Mouse (Mus musculus) megakaryocyte, embryonic 14.5 days (primary cell): ENCODE results near the gene Ankfn1. TPM values are rescaled to one million over a fixed set of nuclear protein-coding genes. Genes with fewer than 3 reads are reported as not detected.

ENCODE experiments used
- H3K27me3 ChIP-seq: replicated peaks from 2 replicates; pipeline ENCODE3; 2012; ENCODE audit warnings: inconsistent platforms
- H3K36me3 ChIP-seq: replicated peaks from 2 replicates; pipeline ENCODE3; 2012; ENCODE audit warnings: low read length, inconsistent platforms, mixed read lengths
- H3K4me1 ChIP-seq: 2 replicates; pipeline ENCODE4 v1.6.1; 2012; ENCODE audit warnings: inconsistent platforms
- H3K4me3 ChIP-seq: replicated peaks from 2 replicates; pipeline ENCODE3; 2012; ENCODE audit warnings: moderate library complexity, mild to moderate bottlenecking, inconsistent platforms
- H3K9me3 ChIP-seq: 2 replicates; pipeline ENCODE4 v1.6.1; 2012; ENCODE audit warnings: inconsistent platforms
- FLI1 ChIP-seq: IDR thresholded peaks from 2 replicates; pipeline ENCODE4 v1.6.1; 2012; ENCODE audit warnings: low read length, inconsistent platforms, mixed read lengths
- GATA1 ChIP-seq: IDR thresholded peaks from 3 replicates; pipeline ENCODE4 v1.6.1; 2012; ENCODE audit warnings: mixed read lengths, low read length, inconsistent platforms, borderline replicate concordance
- polyA plus RNA-seq: library from polyadenylated mRNA; stranded (reverse); fragments of >175 nt; gene quantifications from 2 replicates; pipeline ENCODE4 v1.2.3, GENCODE M21; 2012; ENCODE audit warnings: low replicate concordance; ENCODE audit not compliant: insufficient read depth

Gene Ankfn1
- polyA plus RNA-seq, 1 experiment, result 0.56 TPM

DNA sequence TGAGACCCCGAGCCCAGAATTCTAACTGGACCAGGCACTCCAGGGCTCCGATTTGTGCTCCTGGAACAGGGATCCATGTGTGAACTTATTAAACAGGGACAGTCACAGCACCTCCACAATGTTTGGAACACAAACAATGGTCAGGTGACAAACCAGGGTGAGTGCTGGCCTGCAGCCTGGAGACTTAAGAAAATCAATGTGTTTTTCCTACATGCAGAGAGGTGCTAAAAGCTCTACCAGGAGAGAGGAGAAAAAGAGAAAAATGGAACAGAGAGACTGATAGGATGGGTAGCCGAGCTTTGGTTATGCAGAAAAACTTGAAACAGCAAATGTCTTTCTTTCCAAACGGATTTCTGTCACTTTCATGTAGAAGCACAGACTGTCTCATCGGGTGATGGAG is 174.5 kb downstream of the Ankfn1 start:
- TF ChIP-seq FLI1 (no peak), GATA1 (no peak)
- no peaks in the 10 kb centered on the region for H3K4me1 ChIP-seq

GRCm38 (mm10) chr11:89600921-89601515 is 176.4 kb downstream of the Ankfn1 start:
- no peaks in the 10 kb centered on the region for H3K27me3 ChIP-seq
- TF ChIP-seq GATA1, result no peak
- no peak for TF ChIP-seq FLI1
- H3K9me3 ChIP-seq, result 0 out of 2 replicates have a peak, but pooled peaks cover 4% of the 10 kb centered on the region
- no peaks in the 10 kb centered on the region for H3K4me1 ChIP-seq
- H3K36me3 ChIP-seq, result no peaks in the 10 kb centered on the region
- no peak overlapping the region for H3K4me3 ChIP-seq

More for the DNA sequence above, 174.5 kb downstream of the Ankfn1 start:
- H3K36me3 ChIP-seq, result no peaks in the 10 kb centered on the region
- H3K4me3 ChIP-seq, result no peak overlapping the region
- no peaks in the 10 kb centered on the region for H3K9me3 ChIP-seq
- H3K27me3 ChIP-seq, result no peaks in the 10 kb centered on the region

GRCm38 (mm10) chr11:89590273-89590874 is 187.1 kb downstream of the Ankfn1 start:
- Histone ChIP-seq H3K4me1 (no peaks in the 10 kb centered on the region), H3K4me3 (no peak overlapping the region), H3K36me3 (no peaks in the 10 kb centered on the region), H3K27me3 (no peaks in the 10 kb centered on the region), H3K9me3 (peaks cover 4% of the 10 kb centered on the region; the same call in 1 of the 2 replicates)
- TF ChIP-seq FLI1 (no peak), GATA1 (no peak)

DNA sequence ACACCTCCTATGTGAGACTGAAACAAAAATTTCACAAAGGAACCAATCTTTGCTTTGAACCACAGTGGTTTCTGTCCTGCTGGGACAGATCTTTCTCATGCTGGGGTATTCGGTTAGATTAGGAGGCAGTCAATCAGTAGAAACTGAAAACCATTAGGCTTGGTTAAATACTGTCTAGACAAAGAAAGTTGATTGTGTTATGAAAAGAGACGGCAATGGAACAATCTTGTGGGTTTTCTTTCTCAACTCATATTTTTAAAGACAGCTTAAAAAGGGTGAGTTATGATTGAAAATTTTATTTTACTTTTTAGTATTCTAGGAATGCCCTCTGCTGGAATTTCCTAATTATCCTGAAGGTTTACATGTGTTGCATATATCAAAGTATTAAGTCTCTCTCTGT is 191.1 kb downstream of the Ankfn1 start:
- Histone ChIP-seq H3K36me3 (no peaks in the 10 kb centered on the region), H3K9me3 (peaks cover 5% of the 10 kb centered on the region), H3K4me1 (no peaks in the 10 kb centered on the region), H3K4me3 (no peak overlapping the region), H3K27me3 (no peaks in the 10 kb centered on the region)
- no peak for TF ChIP-seq FLI1
- no peak for TF ChIP-seq GATA1

- Histone ChIP-seq H3K4me1 (no peaks in the 10 kb centered on the region), H3K9me3 (peaks cover 14% of the 10 kb centered on the region), H3K4me3 (no peak overlapping the region), H3K36me3 (no peaks in the 10 kb centered on the region), H3K27me3 (no peaks in the 10 kb centered on the region)
- no peak for TF ChIP-seq GATA1
- no peak for TF ChIP-seq FLI1
Observed at GRCm38 (mm10) chr11:89579826-89580225, 197.6 kb downstream of the Ankfn1 start.

- TF ChIP-seq GATA1 (no peak), FLI1 (no peak)
- Histone ChIP-seq H3K9me3 (peaks cover 14% of the 10 kb centered on the region), H3K4me1 (no peaks in the 10 kb centered on the region), H3K27me3 (no peaks in the 10 kb centered on the region), H3K4me3 (no peak overlapping the region), H3K36me3 (no peaks in the 10 kb centered on the region)
Observed at GRCm38 (mm10) chr11:89579111-89579510, 198.3 kb downstream of the Ankfn1 start.

DNA sequence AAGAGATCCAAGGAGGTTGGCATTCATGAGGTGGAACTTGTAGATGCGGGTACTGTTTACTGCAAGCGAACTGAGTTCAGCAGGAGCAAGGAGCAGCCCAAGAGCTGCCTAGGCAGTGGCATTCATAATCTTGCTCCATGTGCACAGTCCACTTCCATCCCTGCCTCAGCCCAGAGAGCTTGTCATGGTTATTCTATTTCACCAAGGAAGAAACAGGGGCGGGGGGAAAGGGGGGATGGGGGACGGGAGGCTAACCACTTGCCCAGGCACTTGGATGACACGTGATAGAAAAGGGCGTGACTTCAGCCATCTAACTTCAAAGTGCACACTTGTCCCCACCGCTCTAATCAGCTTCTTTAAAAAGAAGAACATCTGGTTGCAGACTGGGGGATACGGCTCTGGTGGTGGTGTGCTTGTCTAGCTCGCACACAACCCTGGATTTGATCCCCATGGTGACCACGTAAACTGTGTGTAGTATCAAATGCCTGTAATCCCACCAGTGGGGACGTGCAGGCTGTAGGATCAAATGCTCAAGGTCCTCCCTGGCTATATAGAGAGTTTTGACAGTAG is 203.1 kb downstream of the Ankfn1 start:
- TF ChIP-seq FLI1 (no peak), GATA1 (no peak)
- H3K36me3 ChIP-seq, result no peaks in the 10 kb centered on the region

GRCm38 (mm10) chr11:89569391-89570145 is 207.9 kb downstream of the Ankfn1 start:
- no peaks in the 10 kb centered on the region for H3K36me3 ChIP-seq
- no peaks in the 10 kb centered on the region for H3K27me3 ChIP-seq
- H3K9me3 ChIP-seq, result peaks cover 8% of the 10 kb centered on the region; the same call in 1 of the 2 replicates
- TF ChIP-seq GATA1 (no peak), FLI1 (no peak)
- no peaks in the 10 kb centered on the region for H3K4me1 ChIP-seq
- H3K4me3 ChIP-seq, result no peak overlapping the region

More for the DNA sequence above, 203.1 kb downstream of the Ankfn1 start:
- no peaks in the 10 kb centered on the region for H3K27me3 ChIP-seq
- no peak overlapping the region for H3K4me3 ChIP-seq
- peaks cover 6% of the 10 kb centered on the region; the same call in 1 of the 2 replicates for H3K9me3 ChIP-seq
- no peaks in the 10 kb centered on the region for H3K4me1 ChIP-seq

GRCm38 (mm10) chr11:89568246-89568645 is 209.2 kb downstream of the Ankfn1 start:
- Histone ChIP-seq H3K36me3 (no peaks in the 10 kb centered on the region), H3K9me3 (peaks cover 8% of the 10 kb centered on the region; the same call in 1 of the 2 replicates), H3K27me3 (no peaks in the 10 kb centered on the region), H3K4me1 (no peaks in the 10 kb centered on the region), H3K4me3 (no peak overlapping the region)
- TF ChIP-seq FLI1, result no peak
- no peak for TF ChIP-seq GATA1
